Mouse (Mus musculus): ENCODE measurements around the gene Srgap3. TPM values are rescaled to one million over a fixed set of nuclear protein-coding genes. Genes with fewer than 3 reads are reported as not detected.
A peak's percentile ranks its signal among the peaks of the same experiment; 100 is the strongest.

The Srgap3 gene
- polyA plus RNA-seq, 1 experiment from 2014 or later, result 4.9 TPM

- H3K4me2 ChIP-seq, result no peak overlapping the region
- H3K4me3 ChIP-seq (replicated peaks), result no peak overlapping the region
- H3K9ac ChIP-seq, result no peak overlapping the region
- H3K27me3 ChIP-seq, result no peaks in the 10 kb centered on the region
- H3K36me3 ChIP-seq, result no peaks in the 10 kb centered on the region
- WGBS, result 86% methylated on average over 2 of the region's 2 CpGs
- ATAC-seq (replicated peaks; ENCODE audit: low FRiP score), result no peak
- no peaks in the 10 kb centered on the region for H3K9me3 ChIP-seq (replicated peaks)
- no peak overlapping the region for H3K27ac ChIP-seq
- no peaks in the 10 kb centered on the region for H3K4me1 ChIP-seq
These were observed 204.8 kb downstream of the Srgap3 start for GRCm38 (mm10) chr6:112742297-112742696.

- H3K9ac ChIP-seq, result no peak overlapping the region
- no peaks in the 10 kb centered on the region for H3K4me1 ChIP-seq
- no peaks in the 10 kb centered on the region for H3K27me3 ChIP-seq
- no peaks in the 10 kb centered on the region for H3K36me3 ChIP-seq
- no peak overlapping the region for H3K27ac ChIP-seq
- ATAC-seq (replicated peaks; ENCODE audit: low FRiP score), result no peak
- no peak overlapping the region for H3K4me3 ChIP-seq (replicated peaks)
- no peaks in the 10 kb centered on the region for H3K9me3 ChIP-seq (replicated peaks)
- WGBS, result 86% methylated on average over 5 of the region's 5 CpGs
- no peak overlapping the region for H3K4me2 ChIP-seq
These were observed 205.3 kb downstream of the Srgap3 start for GRCm38 (mm10) chr6:112741766-112742165.

- 93% methylated on average over 3 of the region's 3 CpGs for WGBS
- Histone ChIP-seq H3K27ac (no peak overlapping the region), H3K4me2 (no peak overlapping the region), H3K9ac (no peak overlapping the region), H3K27me3 (no peaks in the 10 kb centered on the region), H3K4me1 (no peaks in the 10 kb centered on the region), H3K9me3 (replicated peaks) (no peaks in the 10 kb centered on the region), H3K4me3 (replicated peaks) (no peak overlapping the region), H3K36me3 (peaks cover 7% of the 10 kb centered on the region)
- ATAC-seq (replicated peaks; ENCODE audit: low FRiP score), result no peak
These were observed 207.4 kb downstream of the Srgap3 start for GRCm38 (mm10) chr6:112739635-112740034.

GRCm38 (mm10) chr6:112738924-112739323, 208.1 kb downstream of the Srgap3 start:
- ATAC-seq (replicated peaks; ENCODE audit: low FRiP score), result no peak
- 90% methylated on average over 6 of the region's 6 CpGs for WGBS
- Histone ChIP-seq H3K27ac (no peak overlapping the region), H3K9me3 (replicated peaks) (no peaks in the 10 kb centered on the region), H3K4me1 (no peaks in the 10 kb centered on the region), H3K4me2 (no peak overlapping the region), H3K27me3 (no peaks in the 10 kb centered on the region), H3K9ac (no peak overlapping the region), H3K4me3 (replicated peaks) (no peak overlapping the region), H3K36me3 (peaks cover 7% of the 10 kb centered on the region)

- ATAC-seq (replicated peaks; ENCODE audit: low FRiP score), result no peak
- Histone ChIP-seq H3K36me3 (peaks cover 11% of the 10 kb centered on the region), H3K4me2 (no peak overlapping the region), H3K9me3 (replicated peaks) (no peaks in the 10 kb centered on the region), H3K4me3 (replicated peaks) (no peak overlapping the region), H3K9ac (no peak overlapping the region), H3K27ac (no peak overlapping the region), H3K27me3 (no peaks in the 10 kb centered on the region), H3K4me1 (no peaks in the 10 kb centered on the region)
- WGBS, result 91% methylated on average over 3 of the region's 3 CpGs
These were observed 210.6 kb downstream of the Srgap3 start for GRCm38 (mm10) chr6:112736471-112736870.

GRCm38 (mm10) chr6:112735054-112735453, 212.0 kb downstream of the Srgap3 start:
- no peak overlapping the region for H3K4me3 ChIP-seq (replicated peaks)
- H3K9me3 ChIP-seq (replicated peaks), result no peaks in the 10 kb centered on the region
- no peak overlapping the region for H3K9ac ChIP-seq
- no peaks in the 10 kb centered on the region for H3K27me3 ChIP-seq
- ATAC-seq (replicated peaks; ENCODE audit: low FRiP score), result no peak
- peaks cover 11% of the 10 kb centered on the region for H3K36me3 ChIP-seq
- no peak overlapping the region for H3K27ac ChIP-seq
- 79% methylated on average over 2 of the region's 2 CpGs for WGBS
- H3K4me2 ChIP-seq, result no peak overlapping the region
- no peaks in the 10 kb centered on the region for H3K4me1 ChIP-seq

GRCm38 (mm10) chr6:112733942-112734341, 213.1 kb downstream of the Srgap3 start:
- no peak overlapping the region for H3K4me3 ChIP-seq (replicated peaks)
- H3K9ac ChIP-seq, result no peak overlapping the region
- H3K4me2 ChIP-seq, result no peak overlapping the region
- 69% methylated on average over 5 of the region's 5 CpGs for WGBS
- H3K36me3 ChIP-seq, result peaks cover 11% of the 10 kb centered on the region
- H3K27me3 ChIP-seq, result no peaks in the 10 kb centered on the region
- peaks cover 5% of the 10 kb centered on the region; the same call in 1 of the 2 replicates for H3K4me1 ChIP-seq
- ATAC-seq (replicated peaks; ENCODE audit: low FRiP score), result no peak
- H3K27ac ChIP-seq, result no peak overlapping the region
- H3K9me3 ChIP-seq (replicated peaks), result no peaks in the 10 kb centered on the region

- Histone ChIP-seq H3K27ac (no peak overlapping the region), H3K36me3 (peaks cover 11% of the 10 kb centered on the region), H3K9me3 (replicated peaks) (no peaks in the 10 kb centered on the region), H3K27me3 (no peaks in the 10 kb centered on the region), H3K4me3 (replicated peaks) (no peak overlapping the region), H3K4me2 (no peak overlapping the region), H3K9ac (no peak overlapping the region), H3K4me1 (peaks cover 12% of the 10 kb centered on the region)
- WGBS, result 97% methylated on average over 3 of the region's 3 CpGs
- no peak for ATAC-seq (replicated peaks; ENCODE audit: low FRiP score)
These were observed 214.6 kb downstream of the Srgap3 start for GRCm38 (mm10) chr6:112732434-112732833.

GRCm38 (mm10) chr6:112731386-112731785, 215.7 kb downstream of the Srgap3 start:
- Histone ChIP-seq H3K27ac (no peak overlapping the region), H3K4me3 (replicated peaks) (no peak overlapping the region), H3K27me3 (no peaks in the 10 kb centered on the region), H3K4me2 (no peak overlapping the region), H3K36me3 (peaks cover 11% of the 10 kb centered on the region), H3K4me1 (peaks cover 12% of the 10 kb centered on the region), H3K9ac (no peak overlapping the region), H3K9me3 (replicated peaks) (no peaks in the 10 kb centered on the region)
- ATAC-seq (replicated peaks; ENCODE audit: low FRiP score), result no peak
- WGBS, result 90% methylated on average over 10 of the region's 10 CpGs

GRCm38 (mm10) chr6:112728760-112729422, 218.2 kb downstream of the Srgap3 start:
- Histone ChIP-seq H3K4me2 (peak overlapping the region; percentile 57), H3K27ac (peak overlapping the region; percentile 77), H3K9ac (no peak overlapping the region), H3K9me3 (replicated peaks) (no peaks in the 10 kb centered on the region), H3K27me3 (no peaks in the 10 kb centered on the region), H3K4me1 (peaks cover 12% of the 10 kb centered on the region), H3K4me3 (replicated peaks) (peak overlapping the region; percentile 40), H3K36me3 (0 out of 2 replicates have a peak, but pooled peaks cover 4% of the 10 kb centered on the region)
- ATAC-seq (replicated peaks; ENCODE audit: low FRiP score), result peak; percentile 95
- 1% methylated on average over 17 of the region's 17 CpGs for WGBS

GRCm38 (mm10) chr6:112725468-112725867, 221.6 kb downstream of the Srgap3 start:
- Histone ChIP-seq H3K27me3 (no peaks in the 10 kb centered on the region), H3K9me3 (replicated peaks) (no peaks in the 10 kb centered on the region), H3K27ac (no peak overlapping the region), H3K4me3 (replicated peaks) (no peak overlapping the region), H3K4me1 (peaks cover 12% of the 10 kb centered on the region), H3K9ac (no peak overlapping the region), H3K36me3 (no peaks in the 10 kb centered on the region), H3K4me2 (no peak overlapping the region)
- 87% methylated on average over 4 of the region's 4 CpGs for WGBS
- ATAC-seq (replicated peaks; ENCODE audit: low FRiP score), result no peak

GRCm38 (mm10) chr6:112720409-112721080, 226.5 kb downstream of the Srgap3 start:
- ATAC-seq (replicated peaks; ENCODE audit: low FRiP score), result no peak
- no peak overlapping the region for H3K27ac ChIP-seq
- WGBS, result 94% methylated on average over 5 of the region's 5 CpGs
- H3K9me3 ChIP-seq (replicated peaks), result no peaks in the 10 kb centered on the region
- no peak overlapping the region for H3K4me2 ChIP-seq
- H3K36me3 ChIP-seq, result no peaks in the 10 kb centered on the region
- H3K9ac ChIP-seq, result no peak overlapping the region
- no peaks in the 10 kb centered on the region for H3K27me3 ChIP-seq
- H3K4me3 ChIP-seq (replicated peaks), result no peak overlapping the region
- no peaks in the 10 kb centered on the region for H3K4me1 ChIP-seq
